Mouse (Mus musculus) layer of hippocampus, adult 11-12 months (tissue): ENCODE data around the gene Mb.

Source experiments
- DNase-seq: peaks from one replicate; pipeline ENCODE4 v3.0.0; 2022; ENCODE audit warnings: low spot score

Mb gene

DNA sequence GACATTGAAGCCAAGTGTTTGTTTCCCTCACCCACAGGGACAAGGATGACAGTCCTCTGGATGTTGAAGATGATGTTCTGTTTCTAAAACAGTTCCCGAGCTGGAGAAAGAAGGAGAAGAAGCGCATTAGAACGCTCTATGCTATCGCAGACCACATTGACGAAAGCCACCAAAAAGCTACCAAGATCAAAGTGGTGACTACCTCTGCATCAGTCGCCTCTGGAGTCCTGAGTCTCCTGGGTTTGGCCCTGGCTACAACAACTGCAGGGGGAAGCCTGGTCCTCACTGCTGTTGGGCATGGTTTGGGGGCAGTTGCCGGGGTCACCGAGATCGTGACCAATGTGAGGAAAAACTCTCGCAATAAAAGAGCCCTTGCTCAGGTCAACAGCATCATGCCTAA lies at the start of gene Mb:
Gene Mb (minus strand): TSS at position 101 of the 400 bp plus-strand sequence.
- no peak for DNase-seq

DNA sequence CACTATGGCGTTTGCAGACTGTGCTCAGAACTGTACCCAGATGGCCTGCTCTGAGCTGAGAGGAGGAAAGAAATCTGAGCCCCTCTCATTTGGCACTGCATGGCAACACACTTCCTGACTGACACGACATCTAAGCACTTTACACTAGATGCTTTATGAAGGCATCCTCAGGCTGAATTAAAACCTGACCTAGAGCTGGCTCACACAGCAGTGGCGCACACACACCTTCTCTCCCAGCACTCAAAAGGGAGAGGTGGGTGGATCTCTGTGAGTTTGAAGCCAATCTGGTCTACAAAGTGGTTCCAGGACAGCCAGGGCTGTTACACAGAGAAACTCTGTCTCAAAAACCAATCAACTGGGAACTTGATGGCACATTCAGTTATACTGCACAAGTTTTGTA lies 49.3 kb upstream of the Mb start:
- no peak for DNase-seq

DNA sequence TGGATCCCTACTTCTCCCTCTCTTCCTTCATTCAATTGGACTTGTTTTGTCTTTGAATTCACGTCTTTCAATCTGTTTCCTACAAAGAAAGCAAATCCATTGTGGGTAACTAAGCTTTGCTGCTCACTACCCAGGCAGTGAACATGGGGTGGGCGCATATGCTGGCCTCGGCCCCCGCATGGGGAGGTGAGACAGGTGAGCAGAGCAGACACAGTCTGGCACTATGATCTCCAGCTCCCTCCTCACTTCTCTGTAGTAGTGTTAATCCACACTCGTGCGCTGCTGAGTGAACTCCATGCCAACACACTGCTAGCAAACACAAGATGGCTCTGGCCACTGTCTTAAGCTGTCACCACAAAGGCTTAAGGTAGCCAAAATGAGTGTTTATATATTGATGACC lies 46.9 kb upstream of the Mb start:
- DNase-seq: no peak

DNA sequence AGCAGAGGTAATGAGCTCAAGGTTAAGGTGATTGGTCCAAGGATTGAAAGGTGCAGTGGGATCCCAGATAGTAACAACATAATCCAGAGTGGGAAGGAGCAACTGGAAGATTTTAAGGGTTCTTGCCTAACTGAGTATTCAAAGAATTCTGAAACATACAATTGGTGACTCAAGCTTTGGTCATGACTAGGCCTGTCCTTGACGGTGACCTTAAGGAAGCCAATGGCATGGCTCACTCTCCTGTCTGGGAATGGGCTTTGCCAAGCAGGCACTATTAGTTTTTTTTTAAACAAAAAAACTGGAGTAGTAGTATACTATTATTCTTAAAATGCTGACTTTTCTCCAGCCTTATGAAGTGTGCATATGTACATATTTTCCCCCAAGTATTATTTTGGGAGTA lies 44.7 kb upstream of the Mb start:
- no peak for DNase-seq

DNA sequence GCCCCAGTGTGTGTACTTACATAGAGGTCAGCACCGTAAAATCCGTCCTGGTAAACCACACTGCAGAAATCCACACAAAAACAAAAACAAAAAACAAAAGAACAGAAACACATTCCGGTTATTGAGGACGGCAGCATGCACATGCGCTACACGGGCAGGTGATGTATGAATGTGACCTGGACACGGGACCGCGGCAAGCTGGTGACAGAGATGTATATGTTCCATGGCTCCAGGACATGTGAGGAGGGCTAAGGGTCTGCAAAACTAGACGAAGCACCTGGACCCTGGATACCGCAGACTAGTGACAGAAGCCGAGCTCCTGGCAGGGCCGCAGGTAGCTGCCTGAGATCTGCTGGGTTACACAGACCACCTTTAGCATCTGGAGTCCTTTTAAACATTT lies 44.0 kb upstream of the Mb start:
- DNase-seq: no peak

DNA sequence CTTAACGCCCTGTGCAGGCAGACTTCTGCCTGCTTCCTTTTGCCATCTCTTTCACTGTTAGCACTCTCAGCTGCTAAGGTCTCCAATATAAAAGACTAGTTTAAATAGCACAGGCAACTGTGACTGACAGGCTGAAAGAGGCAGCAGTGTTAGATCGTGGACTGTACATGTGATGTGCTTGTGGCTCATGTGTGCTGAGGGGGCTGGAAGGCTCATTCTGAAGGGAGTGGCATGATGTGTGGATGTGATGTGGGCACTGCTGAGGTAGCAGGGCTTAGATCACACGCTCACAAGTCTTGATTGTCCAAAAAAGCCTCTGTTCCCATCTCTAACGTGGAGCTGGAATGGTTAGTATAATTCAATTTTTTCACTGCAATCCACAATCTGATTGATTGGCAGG lies 40.9 kb upstream of the Mb start:
- no peak for DNase-seq

DNA sequence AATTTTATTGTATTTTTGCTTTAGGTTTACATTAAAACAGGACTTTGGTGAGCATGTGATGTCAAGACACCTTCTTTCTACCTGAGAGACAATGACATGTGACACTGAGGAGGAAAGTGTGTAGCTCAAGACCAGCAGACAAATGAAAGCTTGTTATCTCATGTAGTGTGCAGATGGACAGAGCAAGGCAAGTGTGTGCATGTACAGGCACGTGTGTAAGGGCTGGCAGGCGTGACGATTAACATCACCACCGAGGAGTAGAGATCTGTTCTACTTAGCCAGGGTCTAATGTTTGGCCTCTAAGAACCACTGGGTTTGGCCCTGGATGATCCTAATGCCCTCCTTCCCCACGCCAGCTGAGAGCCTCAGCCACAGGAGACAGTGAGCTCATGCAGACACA lies 40.1 kb upstream of the Mb start:
- DNase-seq: no peak

DNA sequence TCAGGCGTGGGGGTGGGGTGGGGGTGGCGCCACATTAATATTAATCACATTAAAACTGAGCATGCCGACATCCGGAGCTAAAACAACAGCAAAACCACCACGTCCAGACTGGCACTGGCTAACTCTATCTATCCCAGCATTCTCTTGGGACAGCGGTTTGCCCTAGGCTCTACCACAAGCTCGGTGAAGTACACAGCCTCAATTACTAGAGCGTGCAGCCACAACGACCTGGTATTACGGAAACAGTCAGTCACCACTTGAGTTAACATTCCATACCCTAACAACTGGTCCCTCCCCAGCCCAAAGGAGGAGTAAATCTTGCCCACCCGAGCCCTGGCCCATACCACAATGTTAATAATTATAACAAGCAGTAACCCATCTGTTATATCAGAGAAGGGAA lies 38.8 kb upstream of the Mb start:
- DNase-seq: no peak

DNA sequence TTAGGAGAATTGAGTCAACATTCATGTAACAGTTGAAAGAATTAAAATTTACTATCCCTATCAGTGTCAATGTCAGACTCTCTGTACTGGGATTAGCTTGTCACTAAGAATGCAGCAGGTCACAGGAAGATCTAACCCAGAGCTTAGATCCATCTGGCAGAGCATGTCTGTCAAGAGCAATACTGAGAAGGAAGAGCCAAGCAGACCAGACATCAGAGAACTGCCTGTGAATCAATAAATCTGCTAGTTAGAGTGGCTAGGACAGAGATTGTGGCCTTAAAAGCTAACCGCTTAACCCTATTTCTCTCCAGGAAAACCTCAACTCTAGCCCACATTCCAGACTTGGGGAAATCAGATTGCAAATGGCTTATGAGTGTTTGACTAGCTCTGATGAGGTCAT lies 36.0 kb upstream of the Mb start:
- DNase-seq: no peak

DNA sequence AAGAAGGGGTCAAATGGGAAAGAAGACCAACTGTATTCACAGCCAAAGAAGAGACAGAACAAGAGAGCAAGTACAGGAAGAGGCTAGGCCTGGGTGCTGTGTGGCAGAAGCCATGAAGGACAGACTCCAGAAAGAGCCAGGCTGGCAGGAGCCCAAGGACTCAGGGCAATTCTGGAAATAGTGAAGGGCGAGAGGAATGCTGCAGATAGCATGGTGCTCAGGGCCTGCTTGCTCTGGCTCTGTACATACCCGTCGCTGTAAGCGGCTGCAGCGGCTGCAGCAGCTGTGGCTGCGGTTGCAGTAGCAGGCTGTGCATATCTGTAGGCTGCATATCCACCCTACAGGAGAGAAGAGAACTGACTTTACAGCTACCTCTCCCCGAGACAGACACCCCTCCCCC lies 35.3 kb upstream of the Mb start:
- DNase-seq: no peak

DNA sequence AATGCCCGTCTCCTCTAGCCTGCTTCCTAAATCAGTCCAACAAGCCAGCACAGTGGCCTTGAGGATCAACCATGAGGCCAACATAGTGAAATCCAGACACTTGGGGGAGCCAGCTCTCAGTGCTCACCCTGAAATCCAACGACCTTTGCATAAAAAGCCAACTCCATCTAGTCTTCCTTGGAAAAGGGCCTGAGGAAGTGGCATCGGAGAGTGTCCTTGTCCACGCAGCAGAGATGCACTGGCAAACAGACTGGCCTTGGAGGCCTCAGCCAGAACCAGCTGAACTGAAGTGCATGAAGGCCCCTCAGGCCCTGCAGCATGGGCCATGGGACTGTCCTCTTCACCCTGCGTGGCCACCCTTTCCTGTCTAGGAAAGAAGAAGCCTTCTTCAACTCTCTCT lies 31.0 kb upstream of the Mb start:
- no peak for DNase-seq

DNA sequence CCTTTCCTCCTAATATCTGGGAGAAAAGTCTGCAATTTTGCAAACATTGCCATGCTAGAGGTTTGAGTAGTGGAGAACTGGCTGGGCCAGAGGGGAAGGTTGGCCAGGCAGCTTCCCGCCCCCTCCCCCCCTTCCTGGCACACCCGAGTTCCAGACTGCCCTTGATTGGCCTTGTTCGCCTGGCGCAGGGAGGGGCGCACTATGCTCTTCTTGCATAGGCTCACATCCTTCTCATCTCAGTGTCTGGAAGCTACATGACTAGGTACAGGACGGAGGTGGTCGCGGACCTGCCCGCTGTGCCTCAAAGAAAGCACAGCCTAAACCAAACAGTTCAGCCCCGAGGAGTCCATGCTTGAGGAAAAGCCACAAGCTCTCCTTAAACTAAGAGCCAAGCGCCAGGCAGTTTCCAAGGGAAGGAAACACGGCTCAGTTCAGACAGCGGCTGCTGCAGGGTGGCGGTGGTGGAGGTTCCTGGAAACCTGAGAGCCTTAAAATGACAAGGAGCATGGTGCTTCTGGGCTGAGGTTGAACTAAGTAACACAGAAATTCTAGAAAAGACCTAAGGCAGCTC lies 30.3 kb upstream of the Mb start:
- no peak for DNase-seq

DNA sequence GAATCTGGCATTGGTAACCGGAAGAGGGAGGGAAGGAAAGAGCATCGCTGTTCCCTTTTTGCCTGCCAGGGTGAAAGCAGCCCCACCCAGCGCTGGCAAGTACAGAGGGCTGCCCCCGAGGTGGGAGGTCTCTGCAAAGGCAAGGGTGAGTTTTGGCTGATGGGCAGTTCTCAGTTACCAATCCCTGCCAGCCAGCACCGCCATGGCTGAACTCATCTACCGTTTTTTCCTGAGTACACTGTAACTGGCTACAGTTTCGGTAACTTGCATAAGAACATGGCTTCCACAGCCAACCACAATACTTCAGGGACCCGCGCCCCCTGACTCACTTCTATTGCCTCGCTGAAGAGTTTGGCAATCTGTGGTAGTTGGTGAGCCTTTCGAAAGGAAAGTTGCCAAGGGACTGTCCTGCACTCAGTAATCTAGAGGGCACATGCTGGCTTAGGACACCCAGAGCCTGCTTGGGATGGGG lies 29.5 kb upstream of the Mb start:
- DNase-seq: no peak

DNA sequence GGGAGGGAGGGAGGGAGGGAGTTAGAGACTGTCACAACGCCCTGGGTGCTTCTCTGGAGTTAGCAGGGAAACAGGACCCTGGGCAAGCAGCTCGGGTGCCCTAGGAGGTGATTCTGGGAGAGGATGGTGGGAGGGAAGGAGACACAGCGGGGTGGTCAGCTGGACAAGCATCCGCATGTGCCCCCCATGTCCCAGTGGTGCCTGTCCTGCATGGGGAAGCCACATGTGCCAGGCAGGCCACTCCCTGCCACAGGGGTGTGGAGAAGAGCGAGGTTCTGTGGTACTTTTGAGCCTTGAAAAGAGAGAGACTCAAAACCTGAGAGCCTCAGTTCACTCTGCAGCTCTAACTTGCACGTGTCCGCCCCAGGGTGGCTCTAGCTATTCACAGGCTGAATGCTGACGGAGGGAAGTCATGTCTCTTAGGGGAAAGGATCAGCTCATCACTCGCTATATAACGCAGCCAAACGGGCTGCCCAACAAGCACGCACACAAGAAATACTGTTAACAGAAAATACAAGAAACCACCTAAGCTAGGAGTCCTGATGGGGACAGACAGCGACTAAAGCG lies 28.9 kb upstream of the Mb start:
- DNase-seq: no peak

DNA sequence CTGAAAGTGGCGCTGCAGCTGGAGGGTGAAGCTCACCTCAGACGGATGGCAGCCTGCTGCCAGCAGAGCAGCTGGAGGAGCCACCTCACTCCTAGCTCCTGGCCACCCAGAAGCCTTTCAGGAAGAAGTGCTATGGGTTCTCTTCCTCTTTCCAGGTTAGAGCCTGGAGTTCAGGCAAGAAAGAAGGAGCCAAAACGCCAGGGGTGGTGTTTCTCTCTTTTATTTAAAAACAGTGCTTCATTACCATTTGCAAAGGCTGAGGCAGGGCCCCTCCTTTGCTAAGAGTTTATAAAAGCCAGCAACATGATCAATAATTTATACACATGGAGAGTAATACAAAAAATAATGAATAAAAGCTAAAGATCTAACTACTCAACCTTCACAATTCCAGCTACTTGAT lies 28.3 kb upstream of the Mb start:
- no peak for DNase-seq

DNA sequence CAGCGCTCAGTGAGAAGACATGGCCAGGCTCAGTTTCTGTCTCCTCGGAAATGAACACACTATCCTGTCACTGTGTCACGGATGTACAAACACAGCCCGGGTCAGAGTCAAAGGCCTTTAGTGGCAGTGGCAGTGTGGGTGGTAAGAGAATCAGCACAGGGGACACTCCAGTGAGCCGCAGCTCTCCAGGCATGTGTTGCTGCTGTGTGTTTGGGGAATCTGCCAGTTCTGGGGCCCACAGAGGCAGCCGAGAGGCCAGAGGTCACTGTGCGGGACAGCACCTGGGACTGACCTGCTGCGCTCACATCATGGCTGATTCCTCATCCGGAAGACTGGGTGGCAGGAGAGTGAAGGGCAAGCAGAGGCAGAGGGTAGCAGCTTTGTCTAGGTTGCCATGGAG lies 27.4 kb upstream of the Mb start:
- no peak for DNase-seq

DNA sequence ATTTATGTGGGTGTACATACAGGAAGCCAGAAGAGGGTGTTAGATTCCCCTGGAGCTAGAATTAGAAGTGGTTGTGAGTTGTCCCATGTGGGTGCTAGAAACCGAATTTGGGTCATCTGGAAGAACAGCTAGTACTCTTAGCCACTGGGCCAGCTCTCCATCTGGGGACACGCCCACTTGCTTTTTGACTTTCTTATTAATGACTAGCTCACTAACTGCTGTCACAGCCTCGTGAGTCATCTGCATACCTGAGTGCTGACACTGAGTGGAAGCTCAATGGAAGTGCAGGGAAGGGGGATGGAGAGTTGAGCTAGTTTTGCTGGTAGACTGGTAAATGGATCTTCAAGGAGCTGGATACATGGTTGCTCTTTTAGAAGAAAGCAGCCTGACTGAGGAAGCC lies 26.1 kb upstream of the Mb start:
- DNase-seq: no peak

DNA sequence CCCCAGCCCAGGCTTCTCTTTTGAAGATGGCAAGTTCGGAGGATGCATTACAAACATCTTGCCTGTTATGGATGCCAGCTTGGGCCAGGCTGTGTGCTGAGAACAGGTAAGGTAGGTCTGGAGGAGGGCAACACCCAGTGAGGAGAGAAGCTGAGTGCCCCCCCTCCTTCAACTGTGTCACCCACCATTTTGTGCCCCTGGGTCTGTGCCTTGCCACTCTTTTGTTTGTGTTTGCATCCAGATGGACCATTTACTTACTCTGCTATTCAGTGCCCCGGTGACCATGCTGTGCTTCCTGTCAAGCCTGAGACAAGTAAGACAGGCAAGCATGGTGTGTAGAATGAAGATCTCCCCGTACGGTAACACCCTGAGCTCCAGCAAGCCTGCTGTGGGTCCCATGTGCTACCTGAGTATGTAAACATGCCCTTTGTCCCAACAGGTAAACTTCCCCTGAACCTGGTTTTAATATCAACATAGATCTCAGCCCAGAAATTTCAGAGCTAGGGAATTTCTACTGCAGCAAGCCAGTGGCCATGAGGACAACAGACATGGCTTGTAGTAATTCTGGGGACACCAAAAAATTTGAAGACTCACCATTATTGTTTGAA lies 22.2 kb upstream of the Mb start:
- DNase-seq: no peak

DNA sequence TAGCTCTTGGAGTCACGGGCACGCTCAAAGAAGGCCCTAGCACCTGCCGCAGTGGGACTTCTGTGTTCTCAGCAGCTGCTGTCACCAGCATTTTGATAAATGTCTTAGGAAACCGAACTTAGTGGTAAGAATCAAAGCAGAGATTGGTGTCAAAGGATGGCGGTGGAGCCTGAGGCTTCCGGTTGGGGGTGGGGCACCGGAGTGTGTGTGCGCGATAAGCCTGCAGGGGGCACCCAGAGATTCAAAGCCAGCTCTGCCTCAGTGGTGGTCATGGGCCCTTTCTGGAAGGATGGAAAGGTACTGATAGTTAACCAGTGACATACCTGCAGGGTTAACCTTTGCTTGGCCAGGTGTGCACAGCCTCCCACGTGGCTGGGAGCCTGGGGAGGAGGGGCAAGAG lies 21.0 kb upstream of the Mb start:
- peak; percentile 38 for DNase-seq

DNA sequence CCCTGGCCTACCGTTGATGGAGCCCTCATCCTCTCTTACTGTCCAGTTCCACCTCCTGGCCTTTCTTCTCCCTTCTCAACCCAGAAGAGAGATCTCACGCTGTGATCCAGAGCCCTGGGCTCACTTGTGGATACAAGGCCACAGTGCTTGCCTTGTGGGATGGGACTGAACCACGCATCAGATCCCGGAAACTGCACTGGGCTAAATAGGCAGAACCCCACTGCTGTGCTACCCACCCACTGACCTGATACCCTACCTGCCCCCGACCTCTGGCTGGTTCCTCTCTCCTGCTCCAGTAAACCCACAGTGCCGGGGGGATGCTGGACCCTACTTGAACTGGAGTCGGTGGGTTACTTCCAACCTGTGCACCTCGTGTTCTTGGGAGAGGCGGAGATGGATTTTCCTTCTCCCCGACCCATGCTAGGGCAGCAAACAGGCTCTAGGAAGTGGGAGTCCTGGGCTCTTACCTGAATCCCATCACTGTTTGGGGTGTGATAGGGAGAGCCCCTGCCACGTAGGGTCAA lies 20.3 kb upstream of the Mb start:
- no peak for DNase-seq

DNA sequence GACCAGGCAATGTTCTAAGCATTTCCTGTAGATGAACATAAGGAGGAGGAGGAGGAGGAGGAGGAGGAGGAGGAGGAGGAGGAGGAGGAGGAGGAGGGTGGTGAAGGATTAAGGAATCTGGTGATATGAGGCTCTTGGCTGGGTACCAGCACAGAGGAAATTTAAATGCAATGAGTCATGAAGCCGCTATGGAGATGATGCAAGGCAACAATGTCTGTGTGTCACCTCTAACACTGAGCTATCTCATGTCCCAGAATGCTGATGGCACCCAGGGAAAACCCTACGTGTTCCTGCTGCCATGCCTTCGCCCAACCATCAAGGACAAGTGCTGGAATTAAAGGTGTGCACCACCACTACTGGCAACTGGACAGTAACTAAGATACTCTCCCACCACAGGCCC lies 18.5 kb upstream of the Mb start:
- peak; percentile 52 for DNase-seq

DNA sequence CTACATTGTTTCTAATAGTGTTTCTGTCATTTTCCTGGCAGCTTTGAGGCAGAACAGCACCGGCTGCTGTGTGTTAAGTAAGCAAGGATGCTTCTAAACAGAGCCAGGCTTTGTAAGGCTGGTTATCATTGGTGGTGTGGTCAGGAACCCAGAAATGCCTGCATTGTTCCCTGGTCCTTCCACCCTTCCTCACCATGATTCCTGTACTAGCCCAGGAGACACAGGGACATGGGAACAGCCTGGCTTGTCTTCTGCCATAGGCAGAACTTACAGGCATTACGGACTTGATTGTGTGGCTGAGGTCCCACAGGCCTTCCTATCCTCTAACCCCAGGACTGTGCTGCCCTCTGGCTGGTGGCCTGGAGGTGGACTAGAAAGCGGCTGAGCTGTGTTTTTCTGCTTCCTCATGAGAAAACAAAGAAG lies 18.0 kb upstream of the Mb start:
- DNase-seq: peak; percentile 56

DNA sequence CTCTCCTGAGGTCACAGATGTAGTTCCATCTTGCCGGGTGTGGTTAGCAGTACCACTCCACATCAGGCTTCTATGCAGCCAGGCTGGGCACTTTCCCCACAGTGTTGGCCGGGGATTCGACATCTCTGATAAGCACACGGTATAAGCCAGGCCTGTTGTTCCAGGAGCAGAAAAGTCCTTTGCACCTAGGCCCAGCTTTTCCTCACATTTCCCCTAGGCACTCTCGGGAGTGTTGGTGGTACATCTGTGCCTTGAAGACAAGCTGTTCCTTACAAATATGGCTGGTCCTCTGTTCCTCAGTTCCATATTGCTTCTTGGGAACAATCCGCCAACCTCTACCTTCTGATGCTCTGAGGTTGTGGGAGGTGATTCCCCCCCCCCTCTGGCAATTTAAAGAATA lies 15.8 kb upstream of the Mb start:
- peak; percentile 38 for DNase-seq
